Mouse (Mus musculus) layer of hippocampus, adult 6 months (tissue): Measurements from ENCODE around the gene Sft2d1. TPM values are rescaled to one million over a fixed set of nuclear protein-coding genes. Genes with fewer than 3 reads are reported as not detected.

Source experiments
- long read RNA-seq, 2 experiments: library from polyadenylated mRNA; unstranded; transcript quantifications; one replicate each; pipeline ENCODE4 v2.0.0; 2019 to 2020
- polyA plus RNA-seq: library from polyadenylated mRNA; unstranded; fragments of <200 nt; fragmentation: Nextera tagmentation; gene quantifications from 2 replicates; pipeline ENCODE4 v1.2.3, GENCODE M21; 2021

Sft2d1 gene
- polyA plus RNA-seq, result 142 and 144 TPM in 2 replicates
- long read RNA-seq, experiment 1, transcript Sft2d1-209 (8 exons, 1,049 nt), result major isoform, 44 of 51 reads
- long read RNA-seq, experiment 1, partial matches to known transcripts, result 0 of 51 reads
- long read RNA-seq, experiment 1, other reads (novel, unspliced or antisense), result 3 of 51 reads
- long read RNA-seq, experiment 2, transcript Sft2d1-209 (8 exons, 1,049 nt), result major isoform, 26 of 33 reads
- long read RNA-seq, experiment 2, partial matches to known transcripts, result 1 of 33 reads
- long read RNA-seq, experiment 2, other reads (novel, unspliced or antisense), result 4 of 33 reads

GRCm38 (mm10) chr17:8310838-8311614, at the start of gene Sft2d1:
Gene Sft2d1 (plus strand): TSS chr17:8311102.

GRCm38 (mm10) chr17:8282821-8283525, 27.9 kb upstream of the Sft2d1 start, which contains the start of gene Mpc1:
Gene Mpc1 (plus strand): TSS chr17:8282904.

DNA sequence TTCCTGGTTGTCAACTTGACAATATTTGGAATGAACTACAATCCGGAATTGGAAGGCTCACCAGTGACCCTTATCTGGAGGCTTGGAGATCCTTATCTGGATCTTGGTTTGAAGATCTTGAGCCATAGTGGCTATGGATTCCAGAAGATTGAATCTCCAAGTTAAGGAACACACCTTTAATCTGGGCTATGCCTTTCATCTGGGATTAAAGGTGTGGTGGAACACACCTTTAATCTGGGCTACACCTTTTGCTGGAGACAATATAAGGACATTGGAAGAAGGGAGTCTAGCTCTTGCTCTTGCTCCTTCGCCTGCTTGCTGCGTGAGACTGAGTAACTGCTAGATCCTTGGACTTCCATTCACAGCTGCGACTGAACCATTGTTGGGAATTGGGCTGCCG, 26.3 kb downstream of the Sft2d1 start, which contains the start of gene Prr18:
TSS of gene Prr18 (plus strand) at position 301 of the 400 bp plus-strand sequence.

GRCm38 (mm10) chr17:8355692-8356091, 44.8 kb downstream of the Sft2d1 start, which contains the start of gene T2:
Gene T2 (plus strand): TSS chr17:8355992.

Other genes with a start within 250 kb of the Sft2d1 start
- 0.16 and 0.23 TPM in 2 replicates for gene Gm49673, start 163.3 kb upstream of the Sft2d1 start, polyA plus RNA-seq
- 23.4 and 32.0 TPM in 2 replicates for gene Rnaset2a, start 163.0 kb upstream of the Sft2d1 start, polyA plus RNA-seq
- 7.5 and 9.4 TPM in 2 replicates for gene Fgfr1op, start 145.6 kb upstream of the Sft2d1 start, polyA plus RNA-seq
- not detected in 2 replicates for gene Ccr6, start 75.1 kb upstream of the Sft2d1 start, polyA plus RNA-seq
- gene Mpc1, start 28.2 kb upstream of the Sft2d1 start, polyA plus RNA-seq, result 640 and 708 TPM in 2 replicates
- 10.3 and 11.9 TPM in 2 replicates for gene Prr18, start 26.4 kb downstream of the Sft2d1 start, polyA plus RNA-seq
- 0.44 and 0.48 TPM in 2 replicates for gene T2, start 44.9 kb downstream of the Sft2d1 start, polyA plus RNA-seq
- gene T, start 123.3 kb downstream of the Sft2d1 start, polyA plus RNA-seq, result not detected in 2 replicates
- gene Pde10a, start 214.3 kb downstream of the Sft2d1 start, polyA plus RNA-seq, result 5.3 and 6.7 TPM in 2 replicates